Mouse (Mus musculus) C2C12 (cell line): ENCODE measurements at regions not wholly inside any gene's neighbourhood (a gene's known extent, or its start where the extent isn't known, plus 50 kb on each side); places are given as distances from the start of the nearest gene placed in this dataset.

Experiments
- H3K27me3 ChIP-seq: one replicate; pipeline ENCODE4 v1.6.1; 2011; ENCODE audit not compliant: control insufficient read depth, insufficient read depth, insufficient read length
- H3K36me3 ChIP-seq: one replicate; pipeline ENCODE4 v1.6.1; 2011; ENCODE audit not compliant: control insufficient read depth, insufficient read depth
- H3K4me3 ChIP-seq: one replicate; pipeline ENCODE4 v1.5.1; 2011; ENCODE audit warnings: mild to moderate bottlenecking, control low read depth; ENCODE audit not compliant: poor library complexity, insufficient read depth, severe bottlenecking
- H3K79me2 ChIP-seq: one replicate; pipeline ENCODE4 v1.6.1; 2011; ENCODE audit not compliant: control insufficient read depth, insufficient read depth
- H3K79me3 ChIP-seq: one replicate; pipeline ENCODE4 v1.6.1; 2011; ENCODE audit warnings: low read depth, control low read depth
- H3ac ChIP-seq: one replicate; pipeline ENCODE3; 2011; ENCODE audit warnings: low read depth; ENCODE audit not compliant: control insufficient read depth, insufficient read length
- CEBPB ChIP-seq: IDR thresholded peaks from one replicate; pipeline ENCODE4 v1.6.1; 2011; ENCODE audit warnings: low read depth, mild to moderate bottlenecking, control low read depth, moderate library complexity
- CTCF ChIP-seq: IDR thresholded peaks from one replicate; pipeline ENCODE4 v1.5.1; 2011; ENCODE audit not compliant: control insufficient read depth, insufficient read depth, insufficient read length
- FOSL1 ChIP-seq: IDR thresholded peaks from one replicate; pipeline ENCODE4 v1.8.0; 2011; ENCODE audit warnings: mild to moderate bottlenecking, low read length; ENCODE audit not compliant: poor library complexity, insufficient read depth, severe bottlenecking
- MAX ChIP-seq: IDR thresholded peaks from one replicate; pipeline ENCODE4 v1.6.1; 2011; ENCODE audit warnings: mild to moderate bottlenecking, control low read depth
- MYOD1 ChIP-seq: IDR thresholded peaks from one replicate; pipeline ENCODE4 v1.6.1; 2011; ENCODE audit warnings: low read depth; ENCODE audit not compliant: control insufficient read depth, insufficient read length
- MYOG ChIP-seq: IDR thresholded peaks from one replicate; pipeline ENCODE4 v1.6.1; 2011; ENCODE audit not compliant: control insufficient read depth, insufficient read length; ENCODE audit errors: extremely low read depth
- USF1 ChIP-seq: IDR thresholded peaks from one replicate; pipeline ENCODE4 v1.6.1; 2011; ENCODE audit warnings: low read depth, mild to moderate bottlenecking, control low read depth, moderate library complexity

DNA sequence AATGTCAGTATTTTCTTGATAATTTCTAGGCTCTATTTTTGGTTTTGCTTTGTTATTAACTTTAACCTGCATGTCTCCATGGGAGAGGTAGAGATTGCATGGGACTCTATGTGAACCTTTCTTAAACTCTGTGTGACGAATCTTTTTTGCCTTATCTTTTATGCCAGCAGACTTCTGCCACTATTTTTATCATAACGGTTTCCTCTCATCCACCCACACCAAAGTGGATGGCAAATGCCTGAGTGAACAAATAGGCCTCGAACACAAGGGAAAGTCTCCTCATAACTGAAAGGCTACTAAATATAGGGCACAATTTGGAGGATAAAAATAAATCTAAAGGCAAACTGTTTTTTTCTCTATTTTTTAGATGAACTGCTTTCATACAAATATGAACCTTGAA lies 343.3 kb upstream of the Ctso start:
- Histone ChIP-seq H3K79me3 (no peaks in the 10 kb centered on the region), H3K36me3 (no peaks in the 10 kb centered on the region), H3K27me3 (no peaks in the 10 kb centered on the region), H3K4me3 (no peak overlapping the region), H3K79me2 (no peaks in the 10 kb centered on the region), H3ac (no peak overlapping the region)
- TF ChIP-seq MYOD1 (no peak), MAX (no peak), CEBPB (no peak), USF1 (no peak), FOSL1 (no peak), CTCF (no peak), MYOG (no peak)

DNA sequence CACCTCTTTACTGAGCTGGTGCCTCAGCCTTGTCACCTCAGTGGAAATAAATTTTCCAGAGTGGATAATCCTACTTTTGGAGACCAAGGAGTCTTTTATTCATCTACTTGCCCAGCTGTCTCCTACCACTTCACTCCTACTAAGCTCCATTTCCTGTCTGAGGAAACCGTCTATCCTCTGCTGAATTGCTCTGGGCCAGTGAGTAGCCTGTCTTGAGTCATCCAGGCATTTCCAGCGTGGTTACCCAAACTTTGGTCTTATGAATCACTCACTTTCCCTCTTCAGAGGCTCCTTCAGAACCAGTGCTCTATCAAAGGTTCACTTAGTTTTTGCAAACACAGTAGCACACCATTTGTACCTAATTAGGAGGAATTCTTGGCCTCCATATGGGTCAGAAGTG lies 303.2 kb upstream of the Ctso start:
- Histone ChIP-seq H3K79me3 (no peaks in the 10 kb centered on the region), H3ac (no peak overlapping the region), H3K79me2 (no peaks in the 10 kb centered on the region), H3K4me3 (no peak overlapping the region), H3K36me3 (no peaks in the 10 kb centered on the region), H3K27me3 (no peaks in the 10 kb centered on the region)
- TF ChIP-seq MYOG (no peak), FOSL1 (no peak), CEBPB (no peak), CTCF (no peak), MYOD1 (no peak), MAX (no peak), USF1 (no peak)

DNA sequence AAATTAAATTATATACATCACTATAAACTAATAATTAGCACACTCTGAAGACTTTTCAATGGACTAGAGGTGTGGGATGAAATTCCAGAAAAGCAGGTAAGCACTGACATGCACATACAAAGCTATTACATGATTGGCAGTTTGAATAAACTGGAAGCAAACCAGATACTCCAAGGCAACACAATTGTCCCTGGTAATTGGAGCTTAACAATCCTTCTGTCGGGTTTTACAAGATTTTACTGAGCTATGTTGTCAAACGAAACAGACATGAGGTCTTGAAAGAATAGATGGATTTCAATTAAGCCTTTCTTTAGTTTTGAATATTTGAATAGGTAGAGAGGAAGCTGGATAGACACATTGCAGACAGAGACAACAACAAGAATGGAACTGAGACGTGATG lies 273.9 kb upstream of the Ctso start:
- H3K27me3 ChIP-seq, result no peaks in the 10 kb centered on the region
- no peak overlapping the region for H3K4me3 ChIP-seq
- no peaks in the 10 kb centered on the region for H3K36me3 ChIP-seq
- no peaks in the 10 kb centered on the region for H3K79me2 ChIP-seq
- no peak for TF ChIP-seq CEBPB
- no peak for TF ChIP-seq MYOG
- no peak for TF ChIP-seq MYOD1
- no peak for TF ChIP-seq USF1
- no peak for TF ChIP-seq FOSL1
- no peak overlapping the region for H3ac ChIP-seq
- no peaks in the 10 kb centered on the region for H3K79me3 ChIP-seq

DNA sequence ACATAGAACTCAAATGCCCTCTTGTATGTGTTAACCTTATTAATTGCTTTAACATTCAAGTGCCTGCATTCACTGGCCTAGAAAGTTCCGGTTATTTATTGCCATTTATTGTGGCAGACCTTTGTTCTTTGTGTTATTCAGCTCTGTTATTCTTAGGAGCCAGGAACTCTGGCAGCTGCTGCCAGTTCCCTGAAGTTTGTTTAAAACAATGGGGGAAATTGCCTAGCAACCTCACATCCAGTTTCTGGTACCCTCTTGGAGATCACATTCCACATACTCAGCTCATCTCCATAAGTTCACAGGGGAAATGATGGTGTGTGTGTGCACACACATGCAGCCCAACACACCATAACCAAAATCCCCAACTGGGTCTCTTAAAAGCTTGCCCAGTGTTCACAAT lies 270.8 kb upstream of the Ctso start:
- TF ChIP-seq MAX (no peak), USF1 (no peak), MYOG (no peak), FOSL1 (no peak), CEBPB (no peak), MYOD1 (no peak), CTCF (no peak)

DNA sequence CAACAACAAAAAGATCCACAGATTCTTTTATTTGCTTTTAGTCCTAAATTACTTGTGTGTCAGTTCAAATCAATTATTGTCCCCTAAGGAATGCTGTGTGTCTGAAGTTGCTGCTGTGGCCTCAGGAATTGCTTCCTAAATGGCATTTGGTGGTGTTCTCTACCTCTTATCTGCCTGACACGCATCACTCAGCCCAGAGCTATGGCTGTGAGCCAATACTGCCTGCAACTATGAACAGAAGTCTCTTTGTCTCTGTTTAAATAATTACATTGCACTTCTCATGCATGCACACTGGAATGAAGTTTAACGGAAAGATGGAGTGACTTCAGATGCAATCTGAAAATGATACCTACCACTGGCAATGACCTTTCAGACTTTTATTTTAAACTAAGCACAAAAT lies 266.1 kb upstream of the Ctso start:
- TF ChIP-seq CTCF (no peak), CEBPB (no peak)
- H3ac ChIP-seq, result no peak overlapping the region
- no peak overlapping the region for H3K4me3 ChIP-seq
- no peaks in the 10 kb centered on the region for H3K36me3 ChIP-seq
- no peaks in the 10 kb centered on the region for H3K79me3 ChIP-seq
- H3K27me3 ChIP-seq, result no peaks in the 10 kb centered on the region
- H3K79me2 ChIP-seq, result no peaks in the 10 kb centered on the region

More for the DNA sequence above, 270.8 kb upstream of the Ctso start:
- no peak overlapping the region for H3K4me3 ChIP-seq
- no peaks in the 10 kb centered on the region for H3K27me3 ChIP-seq
- H3K79me3 ChIP-seq, result no peaks in the 10 kb centered on the region
- no peaks in the 10 kb centered on the region for H3K79me2 ChIP-seq
- H3ac ChIP-seq, result no peak overlapping the region
- H3K36me3 ChIP-seq, result no peaks in the 10 kb centered on the region

DNA sequence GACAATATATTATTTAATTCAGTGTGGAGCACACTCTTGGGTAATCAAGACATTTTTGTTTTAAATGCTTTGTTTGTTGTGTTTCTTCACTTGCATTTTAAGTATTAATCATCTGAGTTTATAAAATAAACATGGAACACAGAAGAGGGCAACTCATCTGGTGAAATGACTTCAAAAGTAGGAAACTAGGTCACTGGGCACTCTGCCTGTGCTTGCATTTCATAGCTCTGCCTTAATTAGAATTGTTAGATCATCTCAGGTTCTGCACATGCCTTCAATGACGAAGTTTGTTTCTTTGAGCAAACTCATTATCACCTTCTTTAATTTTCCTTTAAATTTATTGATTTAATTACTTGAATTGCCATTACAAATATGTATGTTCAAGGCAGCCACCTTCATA lies 255.8 kb upstream of the Ctso start:
- no peak overlapping the region for H3K4me3 ChIP-seq
- no peak overlapping the region for H3ac ChIP-seq
- H3K27me3 ChIP-seq, result no peaks in the 10 kb centered on the region
- TF ChIP-seq MYOD1, result no peak
- H3K79me3 ChIP-seq, result no peaks in the 10 kb centered on the region
- no peaks in the 10 kb centered on the region for H3K79me2 ChIP-seq
- H3K36me3 ChIP-seq, result no peaks in the 10 kb centered on the region
